Mouse (Mus musculus): ENCODE data around the gene Cd4. TPM values are rescaled to one million over a fixed set of nuclear protein-coding genes. Genes with fewer than 3 reads are reported as not detected.
A peak's percentile ranks its signal among the peaks of the same experiment; 100 is the strongest.

Gene Cd4
- polyA plus RNA-seq, 1 experiment from 2014 or later = 0.14 TPM

GRCm38 (mm10) chr6:124866560-124866959, 21.5 kb downstream of the Cd4 start:
- no peak for ATAC-seq (ENCODE audit: low read depth)
- Histone ChIP-seq H3K36me3 (ENCODE audit: control insufficient read depth, insufficient read depth) (no peaks in the 10 kb centered on the region), H3K9ac (ENCODE audit: low read depth, low read length) (no peak overlapping the region), H3K9me3 (replicated peaks; ENCODE audit: control insufficient read depth, low read length) (no peaks in the 10 kb centered on the region), H3K4me2 (ENCODE audit: low read depth, low read length) (no peak overlapping the region), H3K27ac (ENCODE audit: low read length) (no peak overlapping the region), H3K4me1 (ENCODE audit: control insufficient read depth, low read depth, low read length) (peaks cover 5% of the 10 kb centered on the region; the same call in 1 of the 2 replicates), H3K4me3 (ENCODE audit: low read depth, low read length) (no peak overlapping the region), H3K27me3 (ENCODE audit: control insufficient read depth, insufficient read depth, low read depth, low read length) (peaks cover 41% of the 10 kb centered on the region)
- 57% methylated on average over 6 of the region's 7 CpGs for WGBS (ENCODE audit: insufficient replicate concordance)

- ATAC-seq (ENCODE audit: low read depth) = no peak
- peaks cover 48% of the 10 kb centered on the region for H3K27me3 ChIP-seq (ENCODE audit: control insufficient read depth, insufficient read depth, low read depth, low read length)
Measured at GRCm38 (mm10) chr6:124865766-124866362, 22.2 kb downstream of the Cd4 start.

GRCm38 (mm10) chr6:124863658-124864298, 24.2 kb downstream of the Cd4 start, which contains the start of gene Gpr162:
TSS of gene Gpr162 (minus strand) at chr6:124863983.
- Histone ChIP-seq H3K36me3 (ENCODE audit: control insufficient read depth, insufficient read depth) (no peaks in the 10 kb centered on the region), H3K4me2 (ENCODE audit: low read depth, low read length) (peak within 1 kb of the TSS; percentile 72), H3K27ac (ENCODE audit: low read length) (no peak within 1 kb of the TSS), H3K4me3 (ENCODE audit: low read depth, low read length) (peak within 1 kb of the TSS; percentile 46), H3K9ac (ENCODE audit: low read depth, low read length) (peak within 1 kb of the TSS; percentile 26; the same call in 1 of the 2 replicates), H3K9me3 (replicated peaks; ENCODE audit: control insufficient read depth, low read length) (no peaks in the 10 kb centered on the region), H3K4me1 (ENCODE audit: control insufficient read depth, low read depth, low read length) (peaks cover 5% of the 10 kb centered on the region; the same call in 1 of the 2 replicates), H3K27me3 (ENCODE audit: control insufficient read depth, insufficient read depth, low read depth, low read length) (peaks cover 59% of the 10 kb centered on the region)
- ATAC-seq (ENCODE audit: low read depth) = 0 out of 2 replicates have a peak, but pooled peaks have one; percentile 27
- under 1% methylated on average over 32 of the region's 43 CpGs for WGBS (ENCODE audit: insufficient replicate concordance)

More at GRCm38 (mm10) chr6:124865766-124866362, 22.2 kb downstream of the Cd4 start:
- Histone ChIP-seq H3K36me3 (ENCODE audit: control insufficient read depth, insufficient read depth) (no peaks in the 10 kb centered on the region), H3K4me3 (ENCODE audit: low read depth, low read length) (no peak overlapping the region), H3K4me2 (ENCODE audit: low read depth, low read length) (no peak overlapping the region), H3K9ac (ENCODE audit: low read depth, low read length) (no peak overlapping the region), H3K9me3 (replicated peaks; ENCODE audit: control insufficient read depth, low read length) (no peaks in the 10 kb centered on the region), H3K4me1 (ENCODE audit: control insufficient read depth, low read depth, low read length) (peaks cover 5% of the 10 kb centered on the region; the same call in 1 of the 2 replicates), H3K27ac (ENCODE audit: low read length) (no peak overlapping the region)
- 65% methylated on average over 18 of the region's 18 CpGs for WGBS (ENCODE audit: insufficient replicate concordance)

GRCm38 (mm10) chr6:124863125-124863657, 24.8 kb downstream of the Cd4 start:
- no peaks in the 10 kb centered on the region for H3K36me3 ChIP-seq (ENCODE audit: control insufficient read depth, insufficient read depth)
- peak overlapping the region; percentile 72 for H3K4me2 ChIP-seq (ENCODE audit: low read depth, low read length)
- peaks cover 65% of the 10 kb centered on the region for H3K27me3 ChIP-seq (ENCODE audit: control insufficient read depth, insufficient read depth, low read depth, low read length)
- no peaks in the 10 kb centered on the region for H3K9me3 ChIP-seq (replicated peaks; ENCODE audit: control insufficient read depth, low read length)
- peak overlapping the region; percentile 46 for H3K4me3 ChIP-seq (ENCODE audit: low read depth, low read length)
- H3K9ac ChIP-seq (ENCODE audit: low read depth, low read length) = no peak overlapping the region; the same call in 1 of the 2 replicates
- peaks cover 5% of the 10 kb centered on the region; the same call in 1 of the 2 replicates for H3K4me1 ChIP-seq (ENCODE audit: control insufficient read depth, low read depth, low read length)
- 0 out of 2 replicates have a peak, but pooled peaks have one; percentile 19 for ATAC-seq (ENCODE audit: low read depth)
- no peak overlapping the region for H3K27ac ChIP-seq (ENCODE audit: low read length)
- WGBS (ENCODE audit: insufficient replicate concordance) = 2% methylated on average over 12 of the region's 16 CpGs

GRCm38 (mm10) chr6:124862406-124863124, 25.5 kb downstream of the Cd4 start:
- Histone ChIP-seq H3K4me3 (ENCODE audit: low read depth, low read length) (no peak overlapping the region), H3K36me3 (ENCODE audit: control insufficient read depth, insufficient read depth) (no peaks in the 10 kb centered on the region), H3K27me3 (ENCODE audit: control insufficient read depth, insufficient read depth, low read depth, low read length) (peaks cover 71% of the 10 kb centered on the region), H3K9ac (ENCODE audit: low read depth, low read length) (no peak overlapping the region), H3K27ac (ENCODE audit: low read length) (no peak overlapping the region), H3K9me3 (replicated peaks; ENCODE audit: control insufficient read depth, low read length) (no peaks in the 10 kb centered on the region), H3K4me1 (ENCODE audit: control insufficient read depth, low read depth, low read length) (peaks cover 5% of the 10 kb centered on the region; the same call in 1 of the 2 replicates), H3K4me2 (ENCODE audit: low read depth, low read length) (no peak overlapping the region)
- WGBS (ENCODE audit: insufficient replicate concordance) = 11% methylated on average over 8 of the region's 8 CpGs
- ATAC-seq (ENCODE audit: low read depth) = no peak

- Histone ChIP-seq H3K27ac (ENCODE audit: low read length) (no peak overlapping the region), H3K9me3 (replicated peaks; ENCODE audit: control insufficient read depth, low read length) (no peaks in the 10 kb centered on the region), H3K4me1 (ENCODE audit: control insufficient read depth, low read depth, low read length) (peaks cover 5% of the 10 kb centered on the region; the same call in 1 of the 2 replicates), H3K9ac (ENCODE audit: low read depth, low read length) (no peak overlapping the region), H3K4me3 (ENCODE audit: low read depth, low read length) (no peak overlapping the region), H3K27me3 (ENCODE audit: control insufficient read depth, insufficient read depth, low read depth, low read length) (peaks cover 78% of the 10 kb centered on the region), H3K4me2 (ENCODE audit: low read depth, low read length) (no peak overlapping the region), H3K36me3 (ENCODE audit: control insufficient read depth, insufficient read depth) (no peaks in the 10 kb centered on the region)
- 43% methylated on average over 3 of the region's 3 CpGs for WGBS (ENCODE audit: insufficient replicate concordance)
- no peak for ATAC-seq (ENCODE audit: low read depth)
Measured at GRCm38 (mm10) chr6:124861802-124862201, 26.2 kb downstream of the Cd4 start.

- H3K4me1 ChIP-seq (ENCODE audit: control insufficient read depth, low read depth, low read length) = peaks cover 5% of the 10 kb centered on the region; the same call in 1 of the 2 replicates
- no peak for ATAC-seq (ENCODE audit: low read depth)
- H3K9me3 ChIP-seq (replicated peaks; ENCODE audit: control insufficient read depth, low read length) = no peaks in the 10 kb centered on the region
- H3K4me2 ChIP-seq (ENCODE audit: low read depth, low read length) = no peak overlapping the region
- no peak overlapping the region for H3K4me3 ChIP-seq (ENCODE audit: low read depth, low read length)
- peaks cover 84% of the 10 kb centered on the region for H3K27me3 ChIP-seq (ENCODE audit: control insufficient read depth, insufficient read depth, low read depth, low read length)
- H3K9ac ChIP-seq (ENCODE audit: low read depth, low read length) = no peak overlapping the region
- H3K27ac ChIP-seq (ENCODE audit: low read length) = no peak overlapping the region
- 78% methylated on average over 19 of the region's 19 CpGs for WGBS (ENCODE audit: insufficient replicate concordance)
- H3K36me3 ChIP-seq (ENCODE audit: control insufficient read depth, insufficient read depth) = no peaks in the 10 kb centered on the region
Measured at GRCm38 (mm10) chr6:124861266-124861665, 26.8 kb downstream of the Cd4 start.

- no peak overlapping the region for H3K4me3 ChIP-seq (ENCODE audit: low read depth, low read length)
- H3K9ac ChIP-seq (ENCODE audit: low read depth, low read length) = no peak overlapping the region
- no peak overlapping the region for H3K4me2 ChIP-seq (ENCODE audit: low read depth, low read length)
- H3K27ac ChIP-seq (ENCODE audit: low read length) = no peak overlapping the region
- H3K36me3 ChIP-seq (ENCODE audit: control insufficient read depth, insufficient read depth) = no peaks in the 10 kb centered on the region
- H3K4me1 ChIP-seq (ENCODE audit: control insufficient read depth, low read depth, low read length) = peaks cover 5% of the 10 kb centered on the region; the same call in 1 of the 2 replicates
- peaks cover 88% of the 10 kb centered on the region for H3K27me3 ChIP-seq (ENCODE audit: control insufficient read depth, insufficient read depth, low read depth, low read length)
- 65% methylated on average over 9 of the region's 9 CpGs for WGBS (ENCODE audit: insufficient replicate concordance)
- H3K9me3 ChIP-seq (replicated peaks; ENCODE audit: control insufficient read depth, low read length) = no peaks in the 10 kb centered on the region
- no peak for ATAC-seq (ENCODE audit: low read depth)
Measured at GRCm38 (mm10) chr6:124860511-124860910, 27.5 kb downstream of the Cd4 start.
